Mouse (Mus musculus) kidney, adult 2 months (tissue): Measurements from ENCODE around the gene Gm8220. TPM values are rescaled to one million over a fixed set of nuclear protein-coding genes. Genes with fewer than 3 reads are reported as not detected.
"Not testable (repeated sequence)": the region's sequence is repeated elsewhere in the genome, so short reads cannot be mapped to it uniquely, and the experiment has no call there.

Experiments
- DNase-seq: peaks from one replicate; pipeline ENCODE4 v3.0.0; 2021
- H3K27ac ChIP-seq: fragments of 200-500 bp; 2 replicates; pipeline ENCODE4 v1.5.1; 2012; ENCODE audit warnings: low read depth, low read length, control low read depth, inconsistent platforms; ENCODE audit not compliant: insufficient read depth
- H3K27me3 ChIP-seq: fragments of 200-500 bp; replicated peaks from 2 replicates; pipeline ENCODE4 v1.6.1; 2012; ENCODE audit warnings: mild to moderate bottlenecking, moderate library complexity, low read length, inconsistent platforms; ENCODE audit not compliant: control insufficient read depth, insufficient read depth
- H3K36me3 ChIP-seq: fragments of 200-500 bp; 2 replicates; pipeline ENCODE4 v1.6.1; 2012; ENCODE audit warnings: mild to moderate bottlenecking, moderate library complexity, low read length, inconsistent platforms; ENCODE audit not compliant: control insufficient read depth, insufficient read depth
- H3K4me1 ChIP-seq: fragments of 200-500 bp; 2 replicates; pipeline ENCODE4 v1.6.1; 2011; ENCODE audit warnings: low read length; ENCODE audit not compliant: control insufficient read depth, insufficient read depth
- H3K4me3 ChIP-seq: fragments of 200-500 bp; 2 replicates; pipeline ENCODE4 v1.5.1; 2011; ENCODE audit warnings: mild to moderate bottlenecking, low read depth, low read length, control low read depth; ENCODE audit not compliant: insufficient read depth
- CTCF ChIP-seq: fragments of 200-500 bp; conservative IDR thresholded peaks from 2 replicates; pipeline ENCODE4 v1.5.1; 2011; ENCODE audit warnings: low read depth, mild to moderate bottlenecking, control low read depth, low read length, moderate library complexity, mixed read lengths; ENCODE audit not compliant: insufficient read depth, insufficient read length
- POLR2A ChIP-seq: fragments of 200-500 bp; IDR thresholded peaks from one replicate; pipeline ENCODE4 v1.6.1; 2011; ENCODE audit warnings: low read depth, low read length, control low read depth
- WGBS: fragments of 180-500 bp; shearing (Covaris S2); methylation state at CpG from one replicate; pipeline ENCODE4 v1.1.7; 2018; 5-methylcytosine and 5-hydroxymethylcytosine counted together
- polyA plus RNA-seq: library from polyadenylated mRNA; depleted of rRNA; stranded (reverse); fragments of >200 nt; gene quantifications from 2 replicates; pipeline ENCODE4 v1.2.3, GENCODE M21; 2012; rRNA removed

The Gm8220 gene
- not detected in 2 replicates for polyA plus RNA-seq

DNA sequence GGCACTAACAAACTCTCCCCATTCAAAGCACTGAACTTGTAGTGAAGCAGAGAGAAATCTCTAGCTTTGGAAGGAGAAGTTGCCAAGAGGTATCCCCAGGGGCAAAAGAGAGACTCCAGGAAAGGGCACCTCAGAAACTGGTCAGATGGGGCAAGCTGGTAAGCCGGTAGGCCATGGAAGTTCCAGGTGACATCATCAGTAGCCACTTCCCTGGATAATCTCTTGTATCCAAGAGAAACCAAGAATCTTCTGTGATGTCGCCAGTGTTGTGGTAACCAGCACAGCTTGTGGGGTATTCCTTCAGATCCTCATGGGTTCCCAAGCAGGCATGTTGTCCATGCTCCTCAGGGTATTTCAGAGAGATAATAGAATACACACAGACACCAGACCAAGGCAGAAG, at the start of gene Gm8220:
TSS of gene Gm8220 (plus strand) at position 301 of the 400 bp plus-strand sequence.
- not testable (repeated sequence) for H3K4me1 ChIP-seq, H3K4me3 ChIP-seq, H3K27me3 ChIP-seq, H3K36me3 ChIP-seq, H3K27ac ChIP-seq, DNase-seq
- 84% methylated on average over 2 of the region's 2 CpGs for WGBS

DNA sequence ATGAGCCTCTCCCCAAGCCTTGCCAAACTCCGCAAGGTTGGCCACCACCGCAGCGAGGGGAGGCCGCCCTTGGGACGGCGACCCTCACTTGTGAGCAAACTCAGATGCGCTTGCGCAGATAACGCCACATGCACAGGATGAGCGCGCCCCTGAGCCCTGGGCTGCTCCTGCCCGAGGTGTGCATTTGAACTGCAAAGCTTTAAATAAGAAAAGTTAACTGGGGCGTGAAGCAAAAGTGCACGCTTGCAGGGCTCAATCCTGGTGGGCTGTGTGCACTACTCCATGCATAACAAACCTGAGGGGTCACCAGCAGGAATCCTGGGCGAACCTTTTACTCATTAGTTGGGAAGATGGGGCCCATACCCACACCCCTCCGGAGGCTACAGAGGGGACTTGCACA, 37.3 kb upstream of the Gm8220 start:
- 74% methylated on average over 16 of the region's 16 CpGs for WGBS
- no peak for TF ChIP-seq CTCF
- no peak for TF ChIP-seq POLR2A

DNA sequence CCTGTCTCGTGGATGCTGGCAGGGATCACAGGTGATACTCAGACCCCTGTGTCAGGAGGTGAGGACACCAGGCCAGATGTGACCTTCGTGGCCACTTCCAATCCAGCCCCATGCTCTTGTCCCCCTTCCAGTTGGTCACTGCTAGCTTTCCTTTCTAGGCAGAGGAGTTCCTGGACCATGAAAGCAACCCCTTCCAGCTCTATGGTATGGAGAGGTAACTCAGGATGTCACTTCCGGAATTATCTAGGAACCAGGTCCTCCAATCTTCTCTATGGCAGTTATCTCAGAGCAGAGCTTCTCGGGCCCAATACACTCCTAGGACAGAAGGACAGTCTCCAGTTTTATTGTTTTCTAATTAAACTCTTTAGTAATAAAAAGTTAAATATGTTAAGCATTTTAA, 26.7 kb downstream of the Gm8220 start:
- H3K4me1 ChIP-seq, H3K4me3 ChIP-seq: not testable (repeated sequence)
- 83% methylated on average over 4 of the region's 4 CpGs for WGBS

More for the DNA sequence above, 37.3 kb upstream of the Gm8220 start:
- Histone ChIP-seq H3K27me3 (no peaks in the 10 kb centered on the region), H3K27ac (no peak overlapping the region), H3K36me3 (no peaks in the 10 kb centered on the region), H3K4me1 (no peaks in the 10 kb centered on the region), H3K4me3 (no peak overlapping the region)
- DNase-seq, result no peak

DNA sequence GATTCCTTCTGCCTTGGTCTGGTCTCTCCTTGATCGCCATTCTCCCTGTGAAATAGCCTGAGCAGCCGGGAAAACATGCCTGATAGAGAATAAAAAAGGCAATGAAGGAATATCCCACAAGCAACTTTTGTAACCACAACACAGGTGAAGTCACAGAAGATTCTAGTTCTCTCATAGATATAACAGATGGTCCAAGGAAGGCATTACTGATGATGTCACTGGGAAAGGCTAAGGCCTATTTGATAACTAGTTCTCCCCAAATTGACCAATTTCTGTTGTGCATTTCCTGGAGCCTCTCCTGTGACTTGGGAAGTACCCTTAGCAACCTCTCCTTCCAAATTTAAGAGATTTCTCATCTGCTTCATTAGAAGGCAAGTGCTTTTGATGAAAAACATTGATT, 53.1 kb downstream of the Gm8220 start, which contains the start of gene Gm5930:
TSS of gene Gm5930 (minus strand) at position 101 of the 400 bp plus-strand sequence.
- H3K4me3 ChIP-seq, H3K4me1 ChIP-seq, H3K27me3 ChIP-seq, H3K36me3 ChIP-seq, H3K27ac ChIP-seq, DNase-seq: not testable (repeated sequence)
- WGBS, result no CpG with 5 or more reads among the region's 2 CpGs

More for the DNA sequence above, 26.7 kb downstream of the Gm8220 start:
- H3K36me3 ChIP-seq, H3K27ac ChIP-seq, DNase-seq, H3K27me3 ChIP-seq: not testable (repeated sequence)

Other genes with a start within 250 kb of the Gm8220 start
- gene Ear2, start 182.9 kb upstream of the Gm8220 start, polyA plus RNA-seq, result 4.8 and 5.4 TPM in 2 replicates
- gene Gm3327, start 161.7 kb upstream of the Gm8220 start, polyA plus RNA-seq, result not detected in 2 replicates
- gene Gm8212, start 87.9 kb upstream of the Gm8220 start, polyA plus RNA-seq, result not detected in 2 replicates
- 0.06 TPM in 1 of 2 replicates, not detected in the other for gene 4930503E14Rik, start 72.3 kb upstream of the Gm8220 start, polyA plus RNA-seq
- not detected in 2 replicates for gene Gm5930, start 53.0 kb downstream of the Gm8220 start, polyA plus RNA-seq
- gene Gm8229, start 79.8 kb downstream of the Gm8220 start, polyA plus RNA-seq, result not detected in 2 replicates
- gene Gm3371, start 125.1 kb downstream of the Gm8220 start, polyA plus RNA-seq, result not detected in 2 replicates
- gene Gm8232, start 148.1 kb downstream of the Gm8220 start, polyA plus RNA-seq, result not detected in 2 replicates
- gene BC061237, start 206.9 kb downstream of the Gm8220 start, polyA plus RNA-seq, result not detected in 2 replicates
- not detected in 2 replicates for gene Gm17093, start 232.7 kb downstream of the Gm8220 start, polyA plus RNA-seq